Comparison of ENCODE assay signal across 32 mouse cellular contexts in genomic region chr17:36431411-36431810, GRCm38 (mm10). TPM values are rescaled to one million over a fixed set of nuclear protein-coding genes. Genes with fewer than 3 reads are reported as not detected.
DNase-seq lines count a peak whose midpoint lies in the region; ATAC-seq and TF ChIP-seq lines count a peak whose summit lies in the region.
"Had no signal": no experiment of that assay in that cellular context is flagged by ENCODE, and none has a peak within 500 bp of the region (broad histone marks: within the 10 kb centered on the region; RNA-seq: fewer than 3 reads in every experiment).

No protein-coding gene starts in this region.

- no peak overlapping the region for H3K4me2 ChIP-seq in heart, embryonic 11.5 days
- no peak overlapping the region for H3K4me2 ChIP-seq in lung, postnatal 0 days (replicated peaks; ENCODE audit: low read depth, low read length)
- no peak overlapping the region for H3K4me2 ChIP-seq in hindbrain, embryonic 11.5 days (replicated peaks; ENCODE audit: low read depth, low read length)
- H3K4me2 ChIP-seq: embryonic facial prominence, embryonic 15.5 days; heart, embryonic 12.5 days; hindbrain, embryonic 13.5 days; liver, embryonic 13.5 days; midbrain, embryonic 15.5 days had no signal

- no peaks in the 10 kb centered on the region for H3K27me3 ChIP-seq in heart, embryonic 11.5 days (ENCODE audit: control insufficient read depth, insufficient read depth, low read length)
- no peaks in the 10 kb centered on the region for H3K27me3 ChIP-seq in lung, postnatal 0 days (replicated peaks; ENCODE audit: insufficient read depth, low read length)
- no peaks in the 10 kb centered on the region; the same call in 1 of the 2 replicates for H3K27me3 ChIP-seq in hindbrain, embryonic 11.5 days (ENCODE audit: control insufficient read depth, insufficient read depth, low read length)
- H3K27me3 ChIP-seq: embryonic facial prominence, embryonic 15.5 days; heart, embryonic 12.5 days; hindbrain, embryonic 13.5 days; liver, embryonic 13.5 days; midbrain, embryonic 15.5 days; Patski had no signal

- DNase-seq in heart, adult 11 months, result peak; percentile 64
- peak; percentile 9 for DNase-seq in lung, postnatal 0 days (ENCODE audit: low spot score)
- DNase-seq in lung, postnatal 4 days, result no peak
- no peak for DNase-seq in cerebellum, postnatal 14 days
- DNase-seq in hindbrain, embryonic 11.5 days (ENCODE audit: low spot score), result no peak
- DNase-seq: cerebellum, adult 18-20 months; cerebellum, postnatal 36 days; gastrocnemius, adult 2 months; heart, postnatal 10 days; kidney, adult 18-20 months; kidney, postnatal 10 days; liver, embryonic 13.5 days had no signal

- H3K27ac ChIP-seq in heart, embryonic 11.5 days (ENCODE audit: low read depth, low read length), result no peak overlapping the region
- H3K27ac ChIP-seq in lung, postnatal 0 days (ENCODE audit: low read length), result no peak overlapping the region
- H3K27ac ChIP-seq in hindbrain, embryonic 11.5 days (ENCODE audit: low read depth, low read length), result no peak overlapping the region
- H3K27ac ChIP-seq: embryonic facial prominence, embryonic 15.5 days; gastrocnemius, adult 2 months; hindbrain, embryonic 13.5 days; limb, embryonic 10.5 days; liver, embryonic 13.5 days; midbrain, embryonic 15.5 days had no signal

- H3K36me3 ChIP-seq in heart, embryonic 11.5 days (ENCODE audit: control insufficient read depth, insufficient read depth, low read length), result no peaks in the 10 kb centered on the region
- H3K36me3 ChIP-seq in lung, postnatal 0 days (ENCODE audit: insufficient read depth, low read length), result no peaks in the 10 kb centered on the region
- no peaks in the 10 kb centered on the region for H3K36me3 ChIP-seq in hindbrain, embryonic 11.5 days (ENCODE audit: control insufficient read depth, insufficient read depth, low read length)
- H3K36me3 ChIP-seq: embryonic facial prominence, embryonic 15.5 days; G1E; heart, embryonic 12.5 days; hindbrain, embryonic 13.5 days; limb, embryonic 10.5 days; liver, embryonic 13.5 days; midbrain, embryonic 15.5 days had no signal

- H3K9me3 ChIP-seq in heart, embryonic 11.5 days (replicated peaks; ENCODE audit: control insufficient read depth, low read length), result no peaks in the 10 kb centered on the region
- no peaks in the 10 kb centered on the region for H3K9me3 ChIP-seq in lung, postnatal 0 days (ENCODE audit: low read length)
- no peaks in the 10 kb centered on the region for H3K9me3 ChIP-seq in hindbrain, embryonic 11.5 days (ENCODE audit: control insufficient read depth, low read length)
- H3K9me3 ChIP-seq: embryonic facial prominence, embryonic 15.5 days; G1E; hindbrain, embryonic 13.5 days; limb, embryonic 10.5 days; liver, embryonic 13.5 days; midbrain, embryonic 15.5 days had no signal

- no peak overlapping the region for H3K4me3 ChIP-seq in heart, embryonic 11.5 days (ENCODE audit: low read depth, low read length)
- H3K4me3 ChIP-seq in lung, postnatal 0 days (ENCODE audit: low read depth, low read length), result no peak overlapping the region
- H3K4me3 ChIP-seq in hindbrain, embryonic 11.5 days (ENCODE audit: low read depth, low read length), result no peak overlapping the region
- H3K4me3 ChIP-seq: embryonic facial prominence, embryonic 15.5 days; gastrocnemius, adult 2 months; heart, embryonic 12.5 days; hindbrain, embryonic 13.5 days; limb, embryonic 10.5 days; liver, embryonic 13.5 days; midbrain, embryonic 15.5 days had no signal

- H3K4me1 ChIP-seq in heart, embryonic 11.5 days (ENCODE audit: control insufficient read depth, insufficient read depth, low read length), result no peaks in the 10 kb centered on the region
- H3K4me1 ChIP-seq in lung, postnatal 0 days (ENCODE audit: insufficient read depth, low read depth, low read length), result no peaks in the 10 kb centered on the region
- no peaks in the 10 kb centered on the region for H3K4me1 ChIP-seq in hindbrain, embryonic 11.5 days (replicated peaks; ENCODE audit: control insufficient read depth, insufficient read depth, low read length)
- H3K4me1 ChIP-seq: embryonic facial prominence, embryonic 15.5 days; heart, embryonic 12.5 days; hindbrain, embryonic 13.5 days; limb, embryonic 10.5 days; liver, embryonic 13.5 days; midbrain, embryonic 15.5 days had no signal

- no peak for TF ChIP-seq CTCF in lung, postnatal 0 days (IDR thresholded peaks at IDR 0.05)

- no peak overlapping the region for H3K9ac ChIP-seq in heart, embryonic 11.5 days (ENCODE audit: low read depth, low read length)
- H3K9ac ChIP-seq in lung, postnatal 0 days (replicated peaks; ENCODE audit: low read depth), result no peak overlapping the region
- H3K9ac ChIP-seq in hindbrain, embryonic 11.5 days (ENCODE audit: low read depth, low read length), result no peak overlapping the region
- H3K9ac ChIP-seq: embryonic facial prominence, embryonic 15.5 days; heart, embryonic 12.5 days; hindbrain, embryonic 13.5 days; liver, embryonic 13.5 days; midbrain, embryonic 15.5 days had no signal

- 73% methylated on average over 2 of the region's 2 CpGs for WGBS in heart, embryonic 11.5 days (ENCODE audit: insufficient replicate concordance)
- 72% methylated on average over 2 of the region's 2 CpGs for WGBS in lung, postnatal 0 days
- WGBS in hindbrain, embryonic 11.5 days, result 83% methylated on average over 2 of the region's 2 CpGs

- no peak for TF ChIP-seq EP300 in lung, postnatal 0 days (IDR thresholded peaks at IDR 0.05)

- no peak for ATAC-seq in heart, embryonic 11.5 days (replicated peaks; ENCODE audit: insufficient number of reproducible peaks, low FRiP score, low TSS enrichment)
- no peak for ATAC-seq in lung, postnatal 0 days
- ATAC-seq in granulocyte monocyte progenitor cell, adult 5-6 weeks (replicated peaks; ENCODE audit: poor library complexity, severe bottlenecking), result peak; percentile 100
- ATAC-seq in monocyte, adult 5-6 weeks (replicated peaks; ENCODE audit: insufficient number of reproducible peaks, low FRiP score, low TSS enrichment, poor library complexity, severe bottlenecking), result peak; percentile 99
- ATAC-seq in hindbrain, embryonic 11.5 days (ENCODE audit: low FRiP score), result no peak
- ATAC-seq: forebrain, embryonic 14.5 days; inflammation-experienced regulatory T-cells, adult 6 months; midbrain, embryonic 15.5 days; Patski had no signal

RNA-seq across cellular contexts. Expression of gene H2-M10.4, which starts 30.7 kb away (rescaled TPM):
- not detected in 2 replicates for polyA plus RNA-seq in heart, embryonic 11.5 days (2014; fragmentation: Nextera tagmentation; extraction: Ambion mirVana)
- polyA plus RNA-seq in lung, postnatal 0 days (2015; fragmentation: Nextera tagmentation; extraction: Ambion mirVana), result not detected in 2 replicates
- not detected in 2 replicates for total RNA-seq in granulocyte monocyte progenitor cell, adult 5-6 weeks (2014; fragmentation: Nextera tagmentation)
- total RNA-seq in granulocyte monocyte progenitor cell, adult 5-6 weeks (2017), result not detected in 2 replicates
- not detected in 3 replicates for total RNA-seq in monocyte, adult 5-6 weeks (2017)
- not detected in 2 replicates for polyA plus RNA-seq in hindbrain, embryonic 11.5 days (2014; fragmentation: Nextera tagmentation; extraction: Ambion mirVana)
- total RNA-seq: adrenal gland, adult 18-20 months; CH12.LX; G1E; gastrocnemius, adult 2 months; heart, postnatal 10 days; layer of hippocampus, postnatal 25 days had no signal
- polyA plus RNA-seq: embryonic facial prominence, embryonic 15.5 days; forebrain, embryonic 14.5 days; frontal cortex, adult 2 months; G1E; gonadal fat pad, adult 2 months; heart, embryonic 12.5 days; hindbrain, embryonic 13.5 days; inflammation-experienced regulatory T-cells, adult 6 months; limb, embryonic 10.5 days; liver, embryonic 13.5 days; lung, embryonic 16.5 days; midbrain, embryonic 15.5 days; Patski; small intestine, adult 2 months; urinary bladder, adult 2 months had no signal

Comparison
In these comparisons a context has a peak if more than half of its experiments do, and no peak if none do; other contexts are left out.
1. DNase-seq: peak in heart, adult 11 months (single experiment) and lung, postnatal 0 days (single experiment); none in lung, postnatal 4 days (0 of 2), cerebellum, postnatal 14 days (0 of 2) and hindbrain, embryonic 11.5 days (single experiment).
2. ATAC-seq: peak in granulocyte monocyte progenitor cell, adult 5-6 weeks (single experiment) and monocyte, adult 5-6 weeks (single experiment); none in heart, embryonic 11.5 days (single experiment), lung, postnatal 0 days (single experiment) and hindbrain, embryonic 11.5 days (single experiment).